In the genomic region with DNA sequence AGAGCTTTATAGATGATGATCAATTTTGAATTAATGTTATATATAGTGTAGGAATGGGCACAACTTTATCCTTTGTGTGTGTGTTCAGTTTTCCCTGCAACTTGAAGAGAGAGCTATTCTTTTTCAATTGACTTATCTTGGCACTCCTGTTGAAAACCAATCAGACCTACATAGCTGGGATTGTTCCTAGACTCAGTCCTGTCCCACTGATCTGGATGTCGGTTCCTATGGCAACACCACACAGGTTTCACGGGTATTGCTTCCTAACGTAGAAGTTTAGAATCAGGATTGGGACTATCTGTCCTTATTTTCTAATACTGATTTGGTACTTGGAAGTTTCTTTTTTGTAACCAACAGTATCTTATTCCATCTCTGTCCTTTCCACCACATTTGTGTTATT, we compare ENCODE assay signal across 26 mouse cellular contexts.
DNase-seq lines count a peak whose midpoint lies in the region; ATAC-seq lines count a peak whose summit lies in the region.
"Had no signal": no experiment of that assay in that cellular context is flagged by ENCODE, and none has a peak within 500 bp of the region (broad histone marks: within the 10 kb centered on the region; RNA-seq: fewer than 3 reads in every experiment).

No protein-coding gene starts in this region.

- H3K36me3 ChIP-seq in forebrain, embryonic 14.5 days (ENCODE audit: control insufficient read depth, insufficient read depth, low read length): no peaks in the 10 kb centered on the region
- H3K36me3 ChIP-seq in forebrain, embryonic 16.5 days (ENCODE audit: control insufficient read depth, insufficient read depth): no peaks in the 10 kb centered on the region
- no peaks in the 10 kb centered on the region for H3K36me3 ChIP-seq in midbrain, embryonic 11.5 days (ENCODE audit: control insufficient read depth, insufficient read depth, low read length)
- H3K36me3 ChIP-seq in midbrain, embryonic 16.5 days (ENCODE audit: control insufficient read depth, insufficient read depth, low read length): no peaks in the 10 kb centered on the region
- H3K36me3 ChIP-seq: embryonic facial prominence, embryonic 10.5 days; embryonic facial prominence, embryonic 13.5 days; forebrain, embryonic 12.5 days; heart, embryonic 10.5 days; heart, embryonic 13.5 days; intestine, embryonic 15.5 days had no signal

- peaks cover 25% of the 10 kb centered on the region for H3K4me1 ChIP-seq in forebrain, embryonic 14.5 days (ENCODE audit: control insufficient read depth, insufficient read depth, low read length)
- H3K4me1 ChIP-seq in forebrain, embryonic 16.5 days (replicated peaks; ENCODE audit: control insufficient read depth, insufficient read depth, low read length): peaks cover 21% of the 10 kb centered on the region
- H3K4me1 ChIP-seq in midbrain, embryonic 11.5 days (ENCODE audit: control insufficient read depth, insufficient read depth, low read length): peaks cover 9% of the 10 kb centered on the region
- H3K4me1 ChIP-seq in midbrain, embryonic 16.5 days (ENCODE audit: control insufficient read depth, insufficient read depth, low read length): peaks cover 25% of the 10 kb centered on the region
- H3K4me1 ChIP-seq: heart, embryonic 10.5 days; heart, embryonic 13.5 days; intestine, embryonic 15.5 days had no signal

- H3K9ac ChIP-seq in forebrain, embryonic 14.5 days (ENCODE audit: low read length): no peak overlapping the region
- no peak overlapping the region for H3K9ac ChIP-seq in forebrain, embryonic 16.5 days (replicated peaks; ENCODE audit: low read depth, low read length)
- no peak overlapping the region for H3K9ac ChIP-seq in midbrain, embryonic 11.5 days (ENCODE audit: low read length)
- no peak overlapping the region for H3K9ac ChIP-seq in midbrain, embryonic 16.5 days (ENCODE audit: low read depth, low read length)
- H3K9ac ChIP-seq: embryonic facial prominence, embryonic 13.5 days; forebrain, embryonic 12.5 days; heart, embryonic 13.5 days; hindbrain, embryonic 14.5 days; intestine, embryonic 15.5 days had no signal

- no peaks in the 10 kb centered on the region for H3K27me3 ChIP-seq in forebrain, embryonic 14.5 days (replicated peaks; ENCODE audit: control insufficient read depth, insufficient read depth, low read length)
- H3K27me3 ChIP-seq in forebrain, embryonic 16.5 days (replicated peaks; ENCODE audit: control insufficient read depth, insufficient read depth, low read length): no peaks in the 10 kb centered on the region
- no peaks in the 10 kb centered on the region for H3K27me3 ChIP-seq in midbrain, embryonic 11.5 days (ENCODE audit: control insufficient read depth, insufficient read depth, low read length)
- H3K27me3 ChIP-seq in midbrain, embryonic 16.5 days (ENCODE audit: control insufficient read depth, insufficient read depth, low read depth, low read length): no peaks in the 10 kb centered on the region
- H3K27me3 ChIP-seq: embryonic facial prominence, embryonic 13.5 days; forebrain, embryonic 12.5 days; intestine, embryonic 15.5 days had no signal

- DNase-seq in forebrain, embryonic 14.5 days (ENCODE audit: low spot score): peak; percentile 39
- peak; percentile 59 for DNase-seq in midbrain, embryonic 11.5 days (ENCODE audit: low spot score, missing footprints)
- DNase-seq in R1 (ENCODE audit: low read depth, low spot score): peak; percentile 43
- no peak for DNase-seq in right cerebral cortex, postnatal 4 days
- DNase-seq: adrenal gland, postnatal 10 days; adrenal gland, postnatal 36 days; cerebellum, adult 11-12 months; cerebellum, adult 8-10 months; cerebellum, postnatal 10 days; cerebellum, postnatal 36 days; embryo, embryonic 11 days; gastrocnemius, postnatal 10 days; gastrocnemius, postnatal 36 days; heart, adult 2 months; heart, postnatal 14 days; heart, postnatal 4 days had no signal

- no peak overlapping the region for H3K4me2 ChIP-seq in forebrain, embryonic 14.5 days (ENCODE audit: low read length)
- no peak overlapping the region for H3K4me2 ChIP-seq in forebrain, embryonic 16.5 days (ENCODE audit: low read length)
- no peak overlapping the region for H3K4me2 ChIP-seq in midbrain, embryonic 11.5 days
- no peak overlapping the region for H3K4me2 ChIP-seq in midbrain, embryonic 16.5 days (ENCODE audit: low read length)
- H3K4me2 ChIP-seq: embryonic facial prominence, embryonic 13.5 days; forebrain, embryonic 12.5 days; heart, embryonic 13.5 days; hindbrain, embryonic 14.5 days; intestine, embryonic 15.5 days had no signal

- no peaks in the 10 kb centered on the region for H3K9me3 ChIP-seq in forebrain, embryonic 14.5 days (replicated peaks; ENCODE audit: control insufficient read depth, low read length)
- H3K9me3 ChIP-seq in forebrain, embryonic 16.5 days (ENCODE audit: control insufficient read depth, low read length): no peaks in the 10 kb centered on the region
- H3K9me3 ChIP-seq in midbrain, embryonic 11.5 days (ENCODE audit: control insufficient read depth, low read length): no peaks in the 10 kb centered on the region
- H3K9me3 ChIP-seq in midbrain, embryonic 16.5 days (replicated peaks; ENCODE audit: control insufficient read depth, low read length, poor library complexity, severe bottlenecking): no peaks in the 10 kb centered on the region
- H3K9me3 ChIP-seq: embryonic facial prominence, embryonic 10.5 days; embryonic facial prominence, embryonic 13.5 days; forebrain, embryonic 12.5 days; heart, embryonic 10.5 days; heart, embryonic 13.5 days; intestine, embryonic 15.5 days had no signal

- ATAC-seq in forebrain, embryonic 14.5 days: no peak
- no peak for ATAC-seq in forebrain, embryonic 16.5 days
- no peak for ATAC-seq in midbrain, embryonic 11.5 days (ENCODE audit: low FRiP score)
- no peak; the same call in 1 of the 2 replicates for ATAC-seq in midbrain, embryonic 16.5 days
- ATAC-seq: intestine, embryonic 15.5 days had no signal

- H3K4me3 ChIP-seq in forebrain, embryonic 14.5 days (ENCODE audit: low read depth, low read length): no peak overlapping the region
- H3K4me3 ChIP-seq in forebrain, embryonic 16.5 days (replicated peaks; ENCODE audit: low read length): no peak overlapping the region
- no peak overlapping the region for H3K4me3 ChIP-seq in midbrain, embryonic 11.5 days (ENCODE audit: low read depth, low read length)
- H3K4me3 ChIP-seq in midbrain, embryonic 16.5 days (ENCODE audit: low read depth, low read length): no peak overlapping the region
- H3K4me3 ChIP-seq: embryonic facial prominence, embryonic 10.5 days; embryonic facial prominence, embryonic 13.5 days; erythroblast, embryonic 14.5 days; forebrain, embryonic 12.5 days; heart, adult 2 months; heart, embryonic 10.5 days; heart, embryonic 13.5 days; intestine, embryonic 15.5 days had no signal

- H3K27ac ChIP-seq in forebrain, embryonic 14.5 days (ENCODE audit: low read depth, low read length): no peak overlapping the region
- no peak overlapping the region for H3K27ac ChIP-seq in forebrain, embryonic 16.5 days (ENCODE audit: low read length)
- no peak overlapping the region for H3K27ac ChIP-seq in midbrain, embryonic 11.5 days (ENCODE audit: low read depth, low read length)
- H3K27ac ChIP-seq in midbrain, embryonic 16.5 days (ENCODE audit: low read length): no peak overlapping the region
- H3K27ac ChIP-seq: embryonic facial prominence, embryonic 10.5 days; embryonic facial prominence, embryonic 13.5 days; heart, adult 2 months; heart, embryonic 10.5 days; heart, embryonic 13.5 days; hindbrain, embryonic 14.5 days; intestine, embryonic 15.5 days had no signal

- 47% methylated on average over 3 of the region's 3 CpGs for WGBS in forebrain, embryonic 14.5 days
- 36% methylated on average over 3 of the region's 3 CpGs for WGBS in forebrain, embryonic 16.5 days
- 44% methylated on average over 3 of the region's 3 CpGs for WGBS in midbrain, embryonic 11.5 days
- 27% methylated on average over 3 of the region's 3 CpGs for WGBS in midbrain, embryonic 16.5 days
